Mouse (Mus musculus) lung, adult 2 months (tissue): Measurements from ENCODE around the gene Uhrf1bp1.

Experiments
- CTCF ChIP-seq: fragments of 200-500 bp; IDR thresholded peaks from 2 replicates; pipeline ENCODE4 v1.5.1; 2011; ENCODE audit warnings: mild to moderate bottlenecking, low read length, control low read depth; ENCODE audit not compliant: insufficient read depth
- POLR2A ChIP-seq: fragments of 200-500 bp; IDR thresholded peaks from 2 replicates; pipeline ENCODE4 v1.6.1; 2011; ENCODE audit warnings: low read depth, mild to moderate bottlenecking, control low read depth, low read length, borderline replicate concordance; ENCODE audit errors: extremely low read depth

DNA sequence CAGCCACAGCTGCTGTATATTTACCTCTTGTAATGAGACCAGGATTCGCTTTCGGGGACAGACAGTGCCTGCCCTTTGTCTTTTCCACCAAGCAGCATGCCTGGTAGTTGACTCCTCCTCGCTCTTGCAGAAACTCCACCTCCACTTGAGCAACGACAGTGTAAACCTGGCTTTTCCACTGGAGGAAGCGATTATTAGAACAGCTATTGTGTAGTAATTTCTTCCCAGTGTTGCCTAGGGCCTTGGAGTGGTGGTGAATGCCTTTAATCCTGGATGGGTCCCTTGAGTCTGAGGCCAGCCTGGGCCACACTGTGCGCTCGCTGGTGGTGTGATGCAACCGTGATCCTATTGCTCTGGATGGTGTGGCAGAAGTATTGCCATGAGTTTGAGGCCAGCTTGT is 26.9 kb downstream of the Uhrf1bp1 start:
- TF ChIP-seq CTCF: no peak
- no peak for TF ChIP-seq POLR2A
